In genomic region chr7:89116261-89116664, GRCm38 (mm10) we compare ENCODE assay signal across 8 mouse cellular contexts.
DNase-seq lines count a peak whose midpoint lies in the region; ATAC-seq lines count a peak whose summit lies in the region.

No protein-coding gene starts in this region.

- H3K9ac ChIP-seq in limb, embryonic 15.5 days, result no peak overlapping the region
- H3K9ac ChIP-seq in heart, embryonic 16.5 days (ENCODE audit: low read length), result no peak overlapping the region
- H3K9ac ChIP-seq in liver, embryonic 11.5 days (ENCODE audit: low read depth, low read length), result no peak overlapping the region
- H3K9ac ChIP-seq in forebrain, embryonic 13.5 days, result no peak overlapping the region

- no peaks in the 10 kb centered on the region for H3K4me1 ChIP-seq in limb, embryonic 15.5 days
- no peaks in the 10 kb centered on the region for H3K4me1 ChIP-seq in limb, embryonic 10.5 days
- H3K4me1 ChIP-seq in heart, embryonic 16.5 days (ENCODE audit: control insufficient read depth, insufficient read depth, low read length), result no peaks in the 10 kb centered on the region
- no peaks in the 10 kb centered on the region for H3K4me1 ChIP-seq in liver, embryonic 11.5 days (replicated peaks; ENCODE audit: control insufficient read depth, insufficient read depth, low read length)
- H3K4me1 ChIP-seq in forebrain, embryonic 13.5 days, result no peaks in the 10 kb centered on the region

- no peak overlapping the region for H3K4me3 ChIP-seq in limb, embryonic 15.5 days
- no peak overlapping the region for H3K4me3 ChIP-seq in limb, embryonic 10.5 days
- H3K4me3 ChIP-seq in heart, embryonic 16.5 days (ENCODE audit: low read length), result no peak overlapping the region
- H3K4me3 ChIP-seq in liver, embryonic 11.5 days (ENCODE audit: low read depth, low read length), result no peak overlapping the region
- H3K4me3 ChIP-seq in forebrain, embryonic 13.5 days, result no peak overlapping the region

- H3K36me3 ChIP-seq in limb, embryonic 15.5 days, result no peaks in the 10 kb centered on the region
- H3K36me3 ChIP-seq in limb, embryonic 10.5 days, result no peaks in the 10 kb centered on the region
- no peaks in the 10 kb centered on the region for H3K36me3 ChIP-seq in heart, embryonic 16.5 days (ENCODE audit: control insufficient read depth, insufficient read depth)
- H3K36me3 ChIP-seq in liver, embryonic 11.5 days (ENCODE audit: control insufficient read depth, insufficient read depth, low read length), result no peaks in the 10 kb centered on the region
- H3K36me3 ChIP-seq in forebrain, embryonic 13.5 days (ENCODE audit: poor library complexity, severe bottlenecking), result no peaks in the 10 kb centered on the region

- no peak for DNase-seq in limb, embryonic 10.5 days (ENCODE audit: low spot score)
- no peak for DNase-seq in liver, embryonic 11.5 days (ENCODE audit: low spot score)
- DNase-seq in skeletal muscle tissue, adult 2 months (ENCODE audit: low read depth, low spot score), result peak; percentile 48
- DNase-seq in cerebellum, postnatal 25 days, result no peak
- no peak for DNase-seq in adrenal gland, adult 18-20 months (ENCODE audit: low spot score in 2 of 2)

- WGBS in limb, embryonic 15.5 days, result 39% methylated on average over 1 of the region's 1 CpGs
- whole genome bisulfite sequencing in limb, embryonic 10.5 days, result 79% methylated on average over 1 of the region's 1 CpGs
- WGBS in heart, embryonic 16.5 days, result 71% methylated on average over 1 of the region's 1 CpGs
- WGBS in liver, embryonic 11.5 days, result 71% methylated on average over 1 of the region's 1 CpGs
- 50% methylated on average over 1 of the region's 1 CpGs for WGBS in forebrain, embryonic 13.5 days

- ATAC-seq in limb, embryonic 15.5 days (ENCODE audit: insufficient number of reproducible peaks, low FRiP score, low TSS enrichment, low read depth), result no peak
- ATAC-seq in heart, embryonic 16.5 days (replicated peaks; ENCODE audit: extremely low read depth, insufficient read depth, low FRiP score), result peak; percentile 73
- no peak for ATAC-seq in liver, embryonic 11.5 days (replicated peaks; ENCODE audit: low FRiP score)
- no peak for ATAC-seq in forebrain, embryonic 13.5 days

- H3K27ac ChIP-seq in limb, embryonic 15.5 days, result 0 out of 2 replicates have a peak overlapping the region, but pooled peaks have one; percentile 29
- no peak overlapping the region for H3K27ac ChIP-seq in limb, embryonic 10.5 days
- peak overlapping the region; percentile 78 for H3K27ac ChIP-seq in heart, embryonic 16.5 days (ENCODE audit: low read length)
- peak overlapping the region; percentile 6; the same call in 1 of the 2 replicates for H3K27ac ChIP-seq in liver, embryonic 11.5 days (ENCODE audit: low read depth, low read length)
- no peak overlapping the region; the same call in 1 of the 2 replicates for H3K27ac ChIP-seq in forebrain, embryonic 13.5 days

- H3K4me2 ChIP-seq in limb, embryonic 15.5 days, result no peak overlapping the region
- no peak overlapping the region for H3K4me2 ChIP-seq in heart, embryonic 16.5 days (ENCODE audit: low read depth, low read length)
- H3K4me2 ChIP-seq in liver, embryonic 11.5 days, result no peak overlapping the region
- H3K4me2 ChIP-seq in forebrain, embryonic 13.5 days, result no peak overlapping the region

- H3K27me3 ChIP-seq in limb, embryonic 15.5 days, result no peaks in the 10 kb centered on the region
- H3K27me3 ChIP-seq in limb, embryonic 10.5 days (ENCODE audit: low read depth, poor library complexity, severe bottlenecking), result no peaks in the 10 kb centered on the region
- no peaks in the 10 kb centered on the region for H3K27me3 ChIP-seq in heart, embryonic 16.5 days (ENCODE audit: control insufficient read depth, insufficient read depth, low read length)
- H3K27me3 ChIP-seq in liver, embryonic 11.5 days (replicated peaks; ENCODE audit: control insufficient read depth, insufficient read depth, low read length), result no peaks in the 10 kb centered on the region
- H3K27me3 ChIP-seq in forebrain, embryonic 13.5 days, result no peaks in the 10 kb centered on the region

- H3K9me3 ChIP-seq in limb, embryonic 15.5 days, result no peaks in the 10 kb centered on the region
- H3K9me3 ChIP-seq in limb, embryonic 10.5 days (replicated peaks), result no peaks in the 10 kb centered on the region
- H3K9me3 ChIP-seq in heart, embryonic 16.5 days (replicated peaks; ENCODE audit: control insufficient read depth, low read length), result no peaks in the 10 kb centered on the region
- H3K9me3 ChIP-seq in liver, embryonic 11.5 days (ENCODE audit: control insufficient read depth, low read length), result no peaks in the 10 kb centered on the region
- H3K9me3 ChIP-seq in forebrain, embryonic 13.5 days (replicated peaks), result no peaks in the 10 kb centered on the region

Comparison
In these comparisons a context has a peak if more than half of its experiments do, and no peak if none do; other contexts are left out.
1. H3K27ac ChIP-seq: peak in limb, embryonic 15.5 days (single experiment), heart, embryonic 16.5 days (single experiment) and liver, embryonic 11.5 days (single experiment); none in limb, embryonic 10.5 days (single experiment) and forebrain, embryonic 13.5 days (single experiment).